Mouse (Mus musculus) heart, adult 2 months (tissue): ENCODE data around the gene Haao. TPM values are rescaled to one million over a fixed set of nuclear protein-coding genes. Genes with fewer than 3 reads are reported as not detected.
"Not testable (repeated sequence)": the region's sequence is repeated elsewhere in the genome, so short reads cannot be mapped to it uniquely, and the experiment has no call there.

ENCODE experiments used
- DNase-seq, 2 experiments: peaks; one replicate each; pipeline ENCODE4 v3.0.0; 2021
- H3K27ac ChIP-seq: fragments of 200-600 bp; 2 replicates; pipeline ENCODE4 v1.8.1; 2022
- H3K27me3 ChIP-seq: fragments of 200-500 bp; 2 replicates; pipeline ENCODE4 v1.6.1; 2012; ENCODE audit warnings: mild to moderate bottlenecking, low read length, inconsistent platforms, mixed read lengths; ENCODE audit not compliant: control insufficient read depth, insufficient read depth
- H3K36me3 ChIP-seq: fragments of 200-500 bp; 2 replicates; pipeline ENCODE4 v1.6.1; 2012; ENCODE audit warnings: low read length, inconsistent platforms; ENCODE audit not compliant: control insufficient read depth, insufficient read depth
- H3K4me1 ChIP-seq: fragments of 200-500 bp; 2 replicates; pipeline ENCODE4 v1.6.1; 2011; ENCODE audit warnings: low read length; ENCODE audit not compliant: control insufficient read depth, insufficient read depth
- H3K4me3 ChIP-seq: fragments of 200-600 bp; 2 replicates; pipeline ENCODE4 v1.8.1; 2022
- H3K79me2 ChIP-seq: fragments of 200-500 bp; replicated peaks from 2 replicates; pipeline ENCODE4 v1.6.1; 2012; ENCODE audit warnings: mild to moderate bottlenecking, inconsistent platforms, low read length, moderate library complexity, mixed read lengths; ENCODE audit not compliant: control insufficient read depth, insufficient read depth
- H3K9ac ChIP-seq: fragments of 200-500 bp; 2 replicates; pipeline ENCODE4 v1.6.1; 2012; ENCODE audit warnings: low read depth, mild to moderate bottlenecking, control low read depth, inconsistent platforms, low read length, mixed read lengths
- CTCF ChIP-seq: fragments of 200-600 bp; IDR thresholded peaks from 2 replicates; pipeline ENCODE4 v1.8.1; 2022; ENCODE audit warnings: antibody characterized with exemption, mild to moderate bottlenecking, moderate library complexity
- EP300 ChIP-seq: fragments of 200-500 bp; IDR thresholded peaks from 2 replicates; pipeline ENCODE4 v1.6.1; 2011; ENCODE audit warnings: low read depth, low read length, control low read depth; ENCODE audit not compliant: insufficient read depth
- POLR2A ChIP-seq: fragments of 200-500 bp; IDR thresholded peaks from 2 replicates; pipeline ENCODE4 v1.6.1; 2011; ENCODE audit warnings: mild to moderate bottlenecking, low read depth, low read length, control low read depth; ENCODE audit not compliant: insufficient read depth
- WGBS: fragments of 180-500 bp; shearing (Covaris S2); methylation state at CpG from one replicate; pipeline ENCODE4 v1.1.7; 2018; 5-methylcytosine and 5-hydroxymethylcytosine counted together
- intact Hi-C: fragments of 180-260 bp; cut with DNase I; formaldehyde crosslinking; loops from one replicate; pipeline ENCODE4 v1.15.1; 2025
- polyA plus RNA-seq: library from polyadenylated mRNA; depleted of rRNA; stranded (reverse); fragments of >200 nt; gene quantifications from 2 replicates; pipeline ENCODE4 v1.2.3, GENCODE M21; 2012
- total RNA-seq, 2 experiments: library from RNA; stranded (reverse); gene quantifications; 2 replicates each; pipeline ENCODE4 v1.2.3; 2021

Gene Haao
- total and polyA plus RNA-seq, 3 experiments = 0.25 to 1.4 (median 0.29) TPM

GRCm38 (mm10) chr17:83862134-83862881 is 14.5 kb upstream of the Haao start:
- intact Hi-C loops = loop anchor here (5.0 kb wide), 1 partner anchor 100 kb away; no protein-coding TSS in a partner anchor
- DNase-seq = peak; percentile 79 to 83
- Histone ChIP-seq H3K27ac (peak overlapping the region; percentile 91), H3K4me3 (peak overlapping the region; percentile 99), H3K36me3 (no peaks in the 10 kb centered on the region), H3K9ac (peak overlapping the region; percentile 77), H3K79me2 (no peaks in the 10 kb centered on the region), H3K4me1 (no peaks in the 10 kb centered on the region), H3K27me3 (no peaks in the 10 kb centered on the region)
- WGBS = under 1% methylated on average over 25 of the region's 27 CpGs
- TF ChIP-seq CTCF (no peak), POLR2A (no peak; the same call in 1 of the 2 replicates), EP300 (no peak)

GRCm38 (mm10) chr17:83861444-83862133 is 13.8 kb upstream of the Haao start:
- H3K27me3 ChIP-seq = no peaks in the 10 kb centered on the region
- H3K4me3 ChIP-seq = peak overlapping the region; percentile 99
- no peaks in the 10 kb centered on the region for H3K79me2 ChIP-seq
- under 1% methylated on average over 62 of the region's 62 CpGs for WGBS
- peak; percentile 67 for TF ChIP-seq POLR2A
- TF ChIP-seq CTCF = no peak
- peak; percentile 84 for TF ChIP-seq EP300
- DNase-seq = peak; percentile 96 to 99
- H3K36me3 ChIP-seq = no peaks in the 10 kb centered on the region
- intact Hi-C loops = loop anchor here (5.0 kb wide), 1 partner anchor 101 kb away; no protein-coding TSS in a partner anchor
- peak overlapping the region; percentile 91 for H3K27ac ChIP-seq
- H3K9ac ChIP-seq = peak overlapping the region; percentile 98
- H3K4me1 ChIP-seq = no peaks in the 10 kb centered on the region

- WGBS = 77% methylated on average over 8 of the region's 8 CpGs
- not testable (repeated sequence) for H3K9ac ChIP-seq, DNase-seq, H3K79me2 ChIP-seq, H3K27me3 ChIP-seq, H3K4me1 ChIP-seq, H3K36me3 ChIP-seq
- H3K27ac ChIP-seq = peak overlapping the region; percentile 91
- intact Hi-C loops = loop anchor here (5.0 kb wide), 1 partner anchor 101 kb away; no protein-coding TSS in a partner anchor
- peak overlapping the region; percentile 99 for H3K4me3 ChIP-seq
Measured at GRCm38 (mm10) chr17:83860968-83861367, 13.2 kb upstream of the Haao start.

GRCm38 (mm10) chr17:83860224-83860623 is 12.5 kb upstream of the Haao start:
- intact Hi-C loops = loop anchor here (5.0 kb wide), 1 partner anchor 102 kb away; no protein-coding TSS in a partner anchor
- H3K36me3 ChIP-seq = no peaks in the 10 kb centered on the region
- no peaks in the 10 kb centered on the region for H3K27me3 ChIP-seq
- TF ChIP-seq EP300 = no peak
- no peak for TF ChIP-seq CTCF
- TF ChIP-seq POLR2A = no peak
- no peak for DNase-seq
- no peaks in the 10 kb centered on the region for H3K79me2 ChIP-seq
- H3K9ac ChIP-seq = no peak overlapping the region
- no peak overlapping the region for H3K4me3 ChIP-seq
- 66% methylated on average over 7 of the region's 7 CpGs for WGBS
- no peak overlapping the region for H3K27ac ChIP-seq
- H3K4me1 ChIP-seq = no peaks in the 10 kb centered on the region

- WGBS = 88% methylated on average over 4 of the region's 4 CpGs
- Histone ChIP-seq H3K4me3 (no peak overlapping the region), H3K79me2 (no peaks in the 10 kb centered on the region), H3K27ac (no peak overlapping the region), H3K9ac (no peak overlapping the region), H3K27me3 (no peaks in the 10 kb centered on the region), H3K4me1 (no peaks in the 10 kb centered on the region), H3K36me3 (no peaks in the 10 kb centered on the region)
- intact Hi-C loops = loop anchor here (5.0 to 10.0 kb wide), 3 partner anchors 103 to 835 kb away; no protein-coding TSS in a partner anchor
- DNase-seq = no peak
- no peak for TF ChIP-seq EP300
- no peak for TF ChIP-seq CTCF
- TF ChIP-seq POLR2A = no peak
Measured at GRCm38 (mm10) chr17:83859639-83860038, 11.9 kb upstream of the Haao start.

GRCm38 (mm10) chr17:83858413-83858812 is 10.7 kb upstream of the Haao start:
- H3K36me3 ChIP-seq = no peaks in the 10 kb centered on the region
- no peak overlapping the region for H3K4me3 ChIP-seq
- 82% methylated on average over 7 of the region's 7 CpGs for WGBS
- no peak overlapping the region for H3K9ac ChIP-seq
- no peaks in the 10 kb centered on the region for H3K79me2 ChIP-seq
- TF ChIP-seq POLR2A = no peak
- TF ChIP-seq CTCF = no peak
- TF ChIP-seq EP300 = no peak
- no peak overlapping the region for H3K27ac ChIP-seq
- intact Hi-C loops = loop anchor here (10.0 kb wide), 2 partner anchors 164 to 834 kb away; no protein-coding TSS in a partner anchor
- no peaks in the 10 kb centered on the region for H3K27me3 ChIP-seq
- DNase-seq = no peak
- H3K4me1 ChIP-seq = no peaks in the 10 kb centered on the region
